Mouse (Mus musculus) liver, postnatal 0 days (tissue): Measurements from ENCODE around the gene Itsn1. TPM values are rescaled to one million over a fixed set of nuclear protein-coding genes. Genes with fewer than 3 reads are reported as not detected.

Experiments used
- ATAC-seq: fragments of 200-750 bp; cut with Nextera tagmentation; 2 replicates; pipeline ENCODE4 v1.8.0; 2017; ENCODE audit warnings: mild to moderate bottlenecking, moderate library complexity
- DNase-seq: peaks from one replicate; pipeline ENCODE4 v3.0.0-alpha.2; 2016
- H3K27ac ChIP-seq: fragments of 300-500 bp; sonication (generic); 2 replicates; pipeline ENCODE4 v1.5.1; 2014; ENCODE audit warnings: antibody characterized with exemption, moderate library complexity, mild to moderate bottlenecking, low read depth
- H3K27me3 ChIP-seq: fragments of 300-500 bp; sonication (generic); 2 replicates; pipeline ENCODE4 v1.6.1; 2014; ENCODE audit warnings: low read length, control low read depth, mixed read lengths; ENCODE audit not compliant: insufficient read depth
- H3K36me3 ChIP-seq: fragments of 300-500 bp; sonication (generic); replicated peaks from 2 replicates; pipeline ENCODE4 v1.6.1; 2014; ENCODE audit warnings: mild to moderate bottlenecking, control low read depth, low read length, moderate library complexity, mixed read lengths; ENCODE audit not compliant: insufficient read depth
- H3K4me1 ChIP-seq: fragments of 300-500 bp; sonication (generic); 2 replicates; pipeline ENCODE4 v1.6.1; 2014; ENCODE audit warnings: antibody characterized with exemption, mild to moderate bottlenecking, control low read depth; ENCODE audit not compliant: insufficient read depth
- H3K4me2 ChIP-seq: fragments of 300-500 bp; sonication (generic); 2 replicates; pipeline ENCODE4 v1.6.1; 2014; ENCODE audit warnings: low read depth, mild to moderate bottlenecking, low read length, moderate library complexity, mixed read lengths
- H3K4me3 ChIP-seq: fragments of 300-500 bp; sonication (generic); 2 replicates; pipeline ENCODE4 v1.5.1; 2014; ENCODE audit warnings: low read depth, low read length
- H3K9ac ChIP-seq: fragments of 300-500 bp; sonication (generic); replicated peaks from 2 replicates; pipeline ENCODE4 v1.6.1; 2014; ENCODE audit warnings: mild to moderate bottlenecking, moderate library complexity
- H3K9me3 ChIP-seq: fragments of 300-500 bp; sonication (generic); 2 replicates; pipeline ENCODE4 v1.6.1; 2016; ENCODE audit warnings: mild to moderate bottlenecking, control low read depth, low read length, mixed read lengths
- CTCF ChIP-seq: sonication (generic); IDR thresholded peaks from 2 replicates; pipeline ENCODE4 v1.5.1; 2016; ENCODE audit warnings: antibody characterized with exemption, low read depth
- EP300 ChIP-seq: IDR thresholded peaks from 2 replicates; pipeline ENCODE4 v1.6.1; 2016; ENCODE audit warnings: antibody characterized with exemption, low read depth, mild to moderate bottlenecking
- WGBS: fragments of 180-500 bp; shearing (Covaris S2); extraction: QIAGEN DNeasy Blood & Tissue Kit; methylation state at CpG from one replicate; pipeline ENCODE4 v1.1.7; 2014; ENCODE audit not compliant: insufficient replicate concordance; 5-methylcytosine and 5-hydroxymethylcytosine counted together
- polyA plus RNA-seq: library from polyadenylated mRNA; unstranded; fragments of >200 nt; fragmentation: Nextera tagmentation; extraction: Ambion mirVana; gene quantifications from 2 replicates; pipeline ENCODE4 v1.2.1, GENCODE M21; 2015

Gene Itsn1
- polyA plus RNA-seq, 1 experiment from 2014 or later, result 19.7 TPM

- TF ChIP-seq CTCF, result peak; percentile 57
- TF ChIP-seq EP300, result no peak
Measured at GRCm38 (mm10) chr16:91885389-91886122, 156.5 kb downstream of the Itsn1 start.

GRCm38 (mm10) chr16:91888368-91888767, 159.3 kb downstream of the Itsn1 start:
- Histone ChIP-seq H3K9ac (no peak overlapping the region), H3K4me2 (no peak overlapping the region), H3K9me3 (no peaks in the 10 kb centered on the region), H3K27ac (no peak overlapping the region), H3K4me3 (no peak overlapping the region), H3K4me1 (peaks cover 2% of the 10 kb centered on the region; the same call in 1 of the 2 replicates), H3K27me3 (no peaks in the 10 kb centered on the region), H3K36me3 (no peaks in the 10 kb centered on the region)
- TF ChIP-seq CTCF, result no peak
- no peak for TF ChIP-seq EP300
- 77% methylated on average over 3 of the region's 3 CpGs for WGBS
- ATAC-seq (no peak), DNase-seq (no peak)

More at GRCm38 (mm10) chr16:91885389-91886122, 156.5 kb downstream of the Itsn1 start:
- no peak for ATAC-seq
- H3K27ac ChIP-seq, result no peak overlapping the region
- H3K4me3 ChIP-seq, result no peak overlapping the region
- 16% methylated on average over 19 of the region's 19 CpGs for WGBS
- H3K36me3 ChIP-seq, result no peaks in the 10 kb centered on the region
- H3K9ac ChIP-seq, result no peak overlapping the region
- H3K4me1 ChIP-seq, result peaks cover 2% of the 10 kb centered on the region; the same call in 1 of the 2 replicates
- peak; percentile 47 for DNase-seq
- no peaks in the 10 kb centered on the region for H3K9me3 ChIP-seq
- peak overlapping the region; percentile 50 for H3K4me2 ChIP-seq
- H3K27me3 ChIP-seq, result no peaks in the 10 kb centered on the region

GRCm38 (mm10) chr16:91889831-91890230, 160.8 kb downstream of the Itsn1 start:
- DNase-seq (no peak), ATAC-seq (no peak)
- H3K9me3 ChIP-seq, result no peaks in the 10 kb centered on the region
- no peak overlapping the region for H3K27ac ChIP-seq
- TF ChIP-seq EP300 (no peak), CTCF (no peak)
- H3K36me3 ChIP-seq, result no peaks in the 10 kb centered on the region
- H3K4me2 ChIP-seq, result no peak overlapping the region
- H3K9ac ChIP-seq, result no peak overlapping the region
- WGBS, result 74% methylated on average over 12 of the region's 12 CpGs
- no peak overlapping the region for H3K4me3 ChIP-seq
- peaks cover 2% of the 10 kb centered on the region; the same call in 1 of the 2 replicates for H3K4me1 ChIP-seq
- H3K27me3 ChIP-seq, result no peaks in the 10 kb centered on the region

- ATAC-seq, result no peak
- no peak overlapping the region for H3K9ac ChIP-seq
Measured at GRCm38 (mm10) chr16:91891218-91891617, 162.1 kb downstream of the Itsn1 start.

GRCm38 (mm10) chr16:91896426-91896830, 167.3 kb downstream of the Itsn1 start:
- Histone ChIP-seq H3K4me1 (no peaks in the 10 kb centered on the region), H3K4me2 (no peak overlapping the region), H3K36me3 (no peaks in the 10 kb centered on the region), H3K9me3 (no peaks in the 10 kb centered on the region), H3K27ac (no peak overlapping the region), H3K4me3 (no peak overlapping the region), H3K27me3 (no peaks in the 10 kb centered on the region), H3K9ac (no peak overlapping the region)
- ATAC-seq, result no peak
- no peak for DNase-seq
- TF ChIP-seq EP300 (no peak), CTCF (no peak)
- WGBS, result 76% methylated on average over 6 of the region's 6 CpGs

More at GRCm38 (mm10) chr16:91891218-91891617, 162.1 kb downstream of the Itsn1 start:
- no peak overlapping the region for H3K27ac ChIP-seq
- TF ChIP-seq CTCF (no peak), EP300 (no peak)
- no peaks in the 10 kb centered on the region for H3K4me1 ChIP-seq
- no peaks in the 10 kb centered on the region for H3K27me3 ChIP-seq
- DNase-seq, result no peak
- no peak overlapping the region for H3K4me2 ChIP-seq
- H3K36me3 ChIP-seq, result no peaks in the 10 kb centered on the region
- H3K4me3 ChIP-seq, result no peak overlapping the region
- WGBS, result 77% methylated on average over 11 of the region's 11 CpGs
- H3K9me3 ChIP-seq, result no peaks in the 10 kb centered on the region

- H3K9me3 ChIP-seq, result no peaks in the 10 kb centered on the region
- 56% methylated on average over 22 of the region's 22 CpGs for WGBS
- no peak overlapping the region for H3K4me3 ChIP-seq
- H3K4me1 ChIP-seq, result no peaks in the 10 kb centered on the region
- DNase-seq, result no peak
- no peaks in the 10 kb centered on the region for H3K36me3 ChIP-seq
- H3K27ac ChIP-seq, result no peak overlapping the region
- ATAC-seq, result no peak
- no peak overlapping the region for H3K9ac ChIP-seq
- no peak overlapping the region for H3K4me2 ChIP-seq
- no peak for TF ChIP-seq EP300
- TF ChIP-seq CTCF, result no peak
- H3K27me3 ChIP-seq, result no peaks in the 10 kb centered on the region
Measured at GRCm38 (mm10) chr16:91898850-91899848, 170.1 kb downstream of the Itsn1 start.
